Mouse (Mus musculus) midbrain, postnatal 0 days (tissue): ENCODE measurements around the gene Tbl1xr1. TPM values are rescaled to one million over a fixed set of nuclear protein-coding genes. Genes with fewer than 3 reads are reported as not detected.

Experiments used
- ATAC-seq: fragments of 200-750 bp; cut with Nextera tagmentation; 2 replicates; pipeline ENCODE4 v1.8.0; 2017; ENCODE audit warnings: moderate number of reproducible peaks, mild to moderate bottlenecking, moderate TSS enrichment, moderate library complexity; ENCODE audit not compliant: low FRiP score
- DNase-seq: peaks from one replicate; pipeline ENCODE4 v3.0.0-alpha.2; 2015; ENCODE audit warnings: low spot score
- H3K27ac ChIP-seq: fragments of 300-500 bp; sonication (generic); 2 replicates; pipeline ENCODE4 v1.5.1; 2014; ENCODE audit warnings: low read depth, mild to moderate bottlenecking, low read length, mixed read lengths
- H3K27me3 ChIP-seq: fragments of 300-500 bp; sonication (generic); 2 replicates; pipeline ENCODE4 v1.6.1; 2014; ENCODE audit warnings: low read length, control low read depth, mixed read lengths; ENCODE audit not compliant: insufficient read depth
- H3K36me3 ChIP-seq: fragments of 300-500 bp; sonication (generic); 2 replicates; pipeline ENCODE4 v1.6.1; 2014; ENCODE audit warnings: low read length, control low read depth, mixed read lengths; ENCODE audit not compliant: insufficient read depth
- H3K4me1 ChIP-seq: fragments of 300-500 bp; sonication (generic); 2 replicates; pipeline ENCODE4 v1.6.1; 2014; ENCODE audit warnings: mild to moderate bottlenecking, control low read depth, antibody characterized with exemption, low read length, mixed read lengths; ENCODE audit not compliant: insufficient read depth
- H3K4me2 ChIP-seq: fragments of 300-500 bp; sonication (generic); 2 replicates; pipeline ENCODE4 v1.6.1; 2014; ENCODE audit warnings: low read depth, mild to moderate bottlenecking, low read length, mixed read lengths; ENCODE audit not compliant: poor library complexity, severe bottlenecking
- H3K4me3 ChIP-seq: fragments of 300-500 bp; sonication (generic); 2 replicates; pipeline ENCODE4 v1.5.1; 2014; ENCODE audit warnings: low read depth, mild to moderate bottlenecking, low read length, moderate library complexity
- H3K9ac ChIP-seq: fragments of 300-500 bp; sonication (generic); replicated peaks from 2 replicates; pipeline ENCODE4 v1.6.1; 2014; ENCODE audit warnings: mild to moderate bottlenecking, low read length, moderate library complexity, mixed read lengths; ENCODE audit not compliant: poor library complexity, severe bottlenecking
- H3K9me3 ChIP-seq: fragments of 300-500 bp; sonication (generic); 2 replicates; pipeline ENCODE4 v1.6.1; 2016; ENCODE audit warnings: low read length, control low read depth
- CTCF ChIP-seq: IDR thresholded peaks from 2 replicates; pipeline ENCODE4 v1.5.1; 2016; ENCODE audit warnings: antibody characterized with exemption, mild to moderate bottlenecking
- WGBS: fragments of 180-500 bp; shearing (Covaris S2); extraction: QIAGEN DNeasy Blood & Tissue Kit; methylation state at CpG from one replicate; pipeline ENCODE4 v1.1.7; 2014; 5-methylcytosine and 5-hydroxymethylcytosine counted together
- polyA plus RNA-seq: library from polyadenylated mRNA; unstranded; fragments of >200 nt; fragmentation: Nextera tagmentation; extraction: Ambion mirVana; gene quantifications from 2 replicates; pipeline ENCODE4 v1.2.1, GENCODE M21; 2015
- total RNA-seq: library from RNA; depleted of rRNA; stranded (reverse); fragments of >200 nt; gene quantifications from 2 replicates; pipeline ENCODE4 v1.2.3, GENCODE M21; 2014

Gene Tbl1xr1
- total and polyA plus RNA-seq, 2 experiments from 2014 or later, result 11.6 to 29.3 TPM

GRCm38 (mm10) chr3:22082823-22083222 lies 6.4 kb downstream of the Tbl1xr1 start:
- H3K36me3 ChIP-seq, result no peaks in the 10 kb centered on the region
- no peak overlapping the region for H3K4me3 ChIP-seq
- H3K27me3 ChIP-seq, result no peaks in the 10 kb centered on the region
- H3K4me2 ChIP-seq, result no peak overlapping the region
- no peak overlapping the region for H3K9ac ChIP-seq
- 96% methylated on average over 4 of the region's 4 CpGs for WGBS
- TF ChIP-seq CTCF, result no peak
- no peak overlapping the region for H3K27ac ChIP-seq
- H3K9me3 ChIP-seq, result no peaks in the 10 kb centered on the region
- no peak for ATAC-seq
- H3K4me1 ChIP-seq, result peaks cover 9% of the 10 kb centered on the region; the same call in 1 of the 2 replicates
- no peak for DNase-seq

- Histone ChIP-seq H3K27ac (no peak overlapping the region), H3K9me3 (no peaks in the 10 kb centered on the region), H3K4me1 (no peaks in the 10 kb centered on the region), H3K9ac (no peak overlapping the region), H3K36me3 (no peaks in the 10 kb centered on the region), H3K4me3 (no peak overlapping the region), H3K27me3 (no peaks in the 10 kb centered on the region), H3K4me2 (no peak overlapping the region)
- WGBS, result 94% methylated on average over 10 of the region's 10 CpGs
- DNase-seq (no peak), ATAC-seq (no peak)
- no peak for TF ChIP-seq CTCF
Observed at GRCm38 (mm10) chr3:22084222-22084996, 8.0 kb downstream of the Tbl1xr1 start.

- 78% methylated on average over 3 of the region's 3 CpGs for WGBS
- no peaks in the 10 kb centered on the region for H3K9me3 ChIP-seq
- no peaks in the 10 kb centered on the region for H3K27me3 ChIP-seq
Observed at GRCm38 (mm10) chr3:22089825-22090224, 13.4 kb downstream of the Tbl1xr1 start.

GRCm38 (mm10) chr3:22090431-22091265 lies 14.2 kb downstream of the Tbl1xr1 start:
- Histone ChIP-seq H3K4me3 (no peak overlapping the region), H3K27ac (no peak overlapping the region), H3K9me3 (no peaks in the 10 kb centered on the region), H3K4me1 (no peaks in the 10 kb centered on the region), H3K27me3 (no peaks in the 10 kb centered on the region), H3K36me3 (no peaks in the 10 kb centered on the region), H3K9ac (no peak overlapping the region), H3K4me2 (no peak overlapping the region)
- ATAC-seq, result no peak
- TF ChIP-seq CTCF, result no peak
- no peak for DNase-seq
- WGBS, result 86% methylated on average over 8 of the region's 8 CpGs

More at GRCm38 (mm10) chr3:22089825-22090224, 13.4 kb downstream of the Tbl1xr1 start:
- Histone ChIP-seq H3K4me1 (no peaks in the 10 kb centered on the region), H3K9ac (no peak overlapping the region), H3K4me2 (no peak overlapping the region), H3K36me3 (no peaks in the 10 kb centered on the region), H3K4me3 (no peak overlapping the region), H3K27ac (no peak overlapping the region)
- DNase-seq, result no peak
- no peak for ATAC-seq
- TF ChIP-seq CTCF, result no peak

GRCm38 (mm10) chr3:22091266-22091550 lies 14.8 kb downstream of the Tbl1xr1 start:
- Histone ChIP-seq H3K9me3 (no peaks in the 10 kb centered on the region), H3K27ac (no peak overlapping the region), H3K36me3 (no peaks in the 10 kb centered on the region), H3K9ac (no peak overlapping the region), H3K4me3 (no peak overlapping the region), H3K4me1 (no peaks in the 10 kb centered on the region), H3K4me2 (no peak overlapping the region), H3K27me3 (no peaks in the 10 kb centered on the region)
- 78% methylated on average over 3 of the region's 3 CpGs for WGBS
- no peak for DNase-seq
- no peak for TF ChIP-seq CTCF
- no peak for ATAC-seq

- no peak for ATAC-seq
- Histone ChIP-seq H3K4me3 (no peak overlapping the region), H3K4me2 (no peak overlapping the region), H3K27ac (no peak overlapping the region), H3K9me3 (no peaks in the 10 kb centered on the region), H3K9ac (no peak overlapping the region), H3K4me1 (no peaks in the 10 kb centered on the region), H3K36me3 (no peaks in the 10 kb centered on the region), H3K27me3 (no peaks in the 10 kb centered on the region)
- 95% methylated on average over 3 of the region's 3 CpGs for WGBS
- TF ChIP-seq CTCF, result no peak
- DNase-seq, result no peak
Observed at GRCm38 (mm10) chr3:22091681-22092080, 15.2 kb downstream of the Tbl1xr1 start.
